Mouse (Mus musculus): ENCODE results near the gene Ftl1.
A peak's percentile ranks its signal among the peaks of the same experiment; 100 is the strongest.
"Not testable (repeated sequence)": the region's sequence is repeated elsewhere in the genome, so short reads cannot be mapped to it uniquely, and the experiment has no call there.

Gene Ftl1

GRCm38 (mm10) chr7:45459564-45460140, at the start of gene Ftl1:
Gene Ftl1, minus strand, starts transcription at chr7:45459884.
- DNase-seq (ENCODE audit: inconsistent ontology term) = peak; percentile 99

GRCm38 (mm10) chr7:45509181-45509882, 49.6 kb upstream of the Ftl1 start:
- DNase-seq (ENCODE audit: inconsistent ontology term) = no peak

GRCm38 (mm10) chr7:45508561-45508960, 48.9 kb upstream of the Ftl1 start:
- no peak for DNase-seq (ENCODE audit: inconsistent ontology term)

- no peak for DNase-seq (ENCODE audit: inconsistent ontology term)
Observed at GRCm38 (mm10) chr7:45507583-45507982, 47.9 kb upstream of the Ftl1 start.

GRCm38 (mm10) chr7:45498427-45498826, 38.7 kb upstream of the Ftl1 start:
- no peak for DNase-seq (ENCODE audit: inconsistent ontology term)

- no peak for DNase-seq (ENCODE audit: inconsistent ontology term)
Observed at GRCm38 (mm10) chr7:45494548-45494947, 34.9 kb upstream of the Ftl1 start.

GRCm38 (mm10) chr7:45492951-45493350, 33.3 kb upstream of the Ftl1 start:
- DNase-seq (ENCODE audit: inconsistent ontology term) = no peak

- no peak for DNase-seq (ENCODE audit: inconsistent ontology term)
Observed at GRCm38 (mm10) chr7:45492225-45492844, 32.7 kb upstream of the Ftl1 start.

- DNase-seq (ENCODE audit: inconsistent ontology term) = no peak
Observed at GRCm38 (mm10) chr7:45491264-45491663, 31.6 kb upstream of the Ftl1 start.

GRCm38 (mm10) chr7:45490822-45491221, 31.1 kb upstream of the Ftl1 start:
- DNase-seq (ENCODE audit: inconsistent ontology term) = no peak

- no peak for DNase-seq (ENCODE audit: inconsistent ontology term)
Observed at GRCm38 (mm10) chr7:45489578-45489977, 29.9 kb upstream of the Ftl1 start.

- DNase-seq (ENCODE audit: inconsistent ontology term) = no peak
Observed at GRCm38 (mm10) chr7:45488293-45489204, 28.9 kb upstream of the Ftl1 start, which contains the start of gene Dhdh. Gene Dhdh, minus strand, starts transcription at chr7:45488805.

- DNase-seq (ENCODE audit: inconsistent ontology term) = no peak
Observed at GRCm38 (mm10) chr7:45487861-45488292, 28.2 kb upstream of the Ftl1 start.

GRCm38 (mm10) chr7:45486761-45487415, 27.2 kb upstream of the Ftl1 start, which contains the start of gene Gm45808:
Gene Gm45808, minus strand, starts transcription at chr7:45486811.
- no peak for DNase-seq (ENCODE audit: inconsistent ontology term)

GRCm38 (mm10) chr7:45486158-45486557, 26.5 kb upstream of the Ftl1 start:
- DNase-seq (ENCODE audit: inconsistent ontology term) = no peak

- not testable (repeated sequence) for DNase-seq (ENCODE audit: inconsistent ontology term)
Observed at GRCm38 (mm10) chr7:45484985-45485384, 25.3 kb upstream of the Ftl1 start.

GRCm38 (mm10) chr7:45482166-45482565, 22.5 kb upstream of the Ftl1 start:
- DNase-seq (ENCODE audit: inconsistent ontology term) = no peak

GRCm38 (mm10) chr7:45481374-45481927, 21.8 kb upstream of the Ftl1 start, which contains the start of gene Tulp2:
Gene Tulp2, plus strand, starts transcription at chr7:45481877.
- DNase-seq (ENCODE audit: inconsistent ontology term) = peak; percentile 50

GRCm38 (mm10) chr7:45480310-45480709, 20.6 kb upstream of the Ftl1 start:
- DNase-seq (ENCODE audit: inconsistent ontology term) = not testable (repeated sequence)

GRCm38 (mm10) chr7:45478774-45479173, 19.1 kb upstream of the Ftl1 start:
- DNase-seq (ENCODE audit: inconsistent ontology term) = no peak

GRCm38 (mm10) chr7:45477003-45477402, 17.3 kb upstream of the Ftl1 start:
- peak; percentile 62 for DNase-seq (ENCODE audit: inconsistent ontology term)

Data from Muller cell, postnatal 12 days (primary cell).